Mouse (Mus musculus): ENCODE measurements around the gene Unc13a. TPM values are rescaled to one million over a fixed set of nuclear protein-coding genes. Genes with fewer than 3 reads are reported as not detected.

Unc13a gene
- polyA plus RNA-seq, 1 experiment from 2014 or later, result 12.8 TPM

DNA sequence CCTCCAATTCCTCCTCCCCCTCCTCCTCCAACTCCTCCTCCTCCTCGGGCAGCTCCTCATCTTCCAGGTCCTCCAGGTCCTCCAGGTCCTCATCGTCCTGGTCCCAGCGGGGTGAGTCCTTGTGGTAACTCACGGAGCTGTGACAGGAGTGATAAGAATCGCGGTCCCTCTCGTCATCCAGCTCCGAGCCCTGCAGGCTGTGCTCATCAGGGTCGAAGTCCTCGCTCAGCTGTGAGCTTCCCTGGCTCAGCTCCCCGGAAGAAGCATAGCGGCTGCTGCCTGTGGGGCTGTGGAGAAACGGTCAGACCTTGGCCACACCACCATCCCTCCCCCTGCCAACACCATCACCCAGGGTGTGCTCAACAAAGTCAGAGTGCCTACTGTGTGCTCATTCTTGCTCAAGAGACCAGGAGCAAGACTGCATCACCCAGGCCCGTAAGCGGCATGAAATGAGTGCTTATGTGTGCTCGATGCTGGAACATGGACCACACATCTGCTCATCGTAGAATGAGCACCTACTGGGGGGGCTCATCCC, 13.0 kb downstream of the Unc13a start:
- ATAC-seq (ENCODE audit: low FRiP score, low read depth), result no peak

DNA sequence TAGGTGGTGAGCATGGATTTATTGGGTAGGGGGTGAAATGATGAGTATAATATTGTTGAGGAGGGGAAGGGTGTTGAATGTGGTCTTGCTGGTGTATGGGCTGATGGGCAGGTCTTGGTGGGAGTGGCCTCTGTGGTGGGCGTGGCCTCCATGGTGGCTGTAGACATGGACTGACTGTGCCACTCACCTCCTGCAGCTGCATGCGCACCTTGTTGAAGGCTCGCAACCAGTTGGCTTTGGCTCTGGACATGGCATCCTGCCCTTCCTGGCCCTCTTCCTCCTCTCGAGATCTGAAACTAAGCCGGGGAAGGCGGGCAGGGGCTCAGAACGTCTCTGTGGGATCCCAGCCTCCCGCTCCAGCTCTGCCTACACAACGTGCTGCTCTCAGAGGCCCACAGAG, 13.7 kb downstream of the Unc13a start:
- no peak for ATAC-seq (ENCODE audit: low FRiP score, low read depth)
- no peak overlapping the region for H3K9ac ChIP-seq (replicated peaks)
- no peak overlapping the region for H3K4me2 ChIP-seq (replicated peaks)
- no peak overlapping the region for H3K4me3 ChIP-seq
- H3K27ac ChIP-seq (replicated peaks), result no peak overlapping the region
- H3K36me3 ChIP-seq, result no peaks in the 10 kb centered on the region
- no peaks in the 10 kb centered on the region for H3K9me3 ChIP-seq
- H3K27me3 ChIP-seq, result peaks cover 97% of the 10 kb centered on the region
- H3K4me1 ChIP-seq, result peaks cover 11% of the 10 kb centered on the region
- WGBS, result 24% methylated on average over 8 of the region's 9 CpGs

More for the DNA sequence above, 13.0 kb downstream of the Unc13a start:
- no peak overlapping the region for H3K4me2 ChIP-seq (replicated peaks)
- no peaks in the 10 kb centered on the region for H3K36me3 ChIP-seq
- H3K4me1 ChIP-seq, result peaks cover 11% of the 10 kb centered on the region
- peaks cover 97% of the 10 kb centered on the region for H3K27me3 ChIP-seq
- H3K9me3 ChIP-seq, result no peaks in the 10 kb centered on the region
- no peak overlapping the region for H3K27ac ChIP-seq (replicated peaks)
- 37% methylated on average over 17 of the region's 17 CpGs for WGBS
- no peak overlapping the region for H3K9ac ChIP-seq (replicated peaks)
- no peak overlapping the region for H3K4me3 ChIP-seq

GRCm38 (mm10) chr8:71654600-71654999, 17.0 kb downstream of the Unc13a start:
- peaks cover 74% of the 10 kb centered on the region for H3K27me3 ChIP-seq
- H3K4me3 ChIP-seq, result peak overlapping the region; percentile 15
- no peak overlapping the region for H3K27ac ChIP-seq (replicated peaks)
- WGBS, result 1% methylated on average over 24 of the region's 24 CpGs
- peaks cover 7% of the 10 kb centered on the region; the same call in 1 of the 2 replicates for H3K4me1 ChIP-seq
- H3K9me3 ChIP-seq, result no peaks in the 10 kb centered on the region
- H3K9ac ChIP-seq (replicated peaks), result no peak overlapping the region
- ATAC-seq (ENCODE audit: low FRiP score, low read depth), result peak; percentile 42
- H3K36me3 ChIP-seq, result peaks cover 20% of the 10 kb centered on the region
- peak overlapping the region; percentile 44 for H3K4me2 ChIP-seq (replicated peaks)

GRCm38 (mm10) chr8:71645510-71645909, 26.0 kb downstream of the Unc13a start:
- Histone ChIP-seq H3K4me2 (replicated peaks) (no peak overlapping the region), H3K4me3 (no peak overlapping the region), H3K9me3 (no peaks in the 10 kb centered on the region), H3K27ac (replicated peaks) (no peak overlapping the region), H3K36me3 (peaks cover 32% of the 10 kb centered on the region), H3K9ac (replicated peaks) (no peak overlapping the region), H3K4me1 (no peaks in the 10 kb centered on the region), H3K27me3 (0 out of 2 replicates have a peak, but pooled peaks cover 9% of the 10 kb centered on the region)
- ATAC-seq (ENCODE audit: low FRiP score, low read depth), result no peak
- WGBS, result 85% methylated on average over 9 of the region's 9 CpGs

GRCm38 (mm10) chr8:71639318-71639717, 32.2 kb downstream of the Unc13a start:
- Histone ChIP-seq H3K36me3 (peaks cover 18% of the 10 kb centered on the region; the same call in 1 of the 2 replicates), H3K4me1 (no peaks in the 10 kb centered on the region), H3K27me3 (peaks cover 42% of the 10 kb centered on the region), H3K4me3 (no peak overlapping the region), H3K4me2 (replicated peaks) (no peak overlapping the region), H3K9me3 (no peaks in the 10 kb centered on the region), H3K27ac (replicated peaks) (no peak overlapping the region), H3K9ac (replicated peaks) (no peak overlapping the region)
- no peak for ATAC-seq (ENCODE audit: low FRiP score, low read depth)
- WGBS, result 90% methylated on average over 4 of the region's 4 CpGs

DNA sequence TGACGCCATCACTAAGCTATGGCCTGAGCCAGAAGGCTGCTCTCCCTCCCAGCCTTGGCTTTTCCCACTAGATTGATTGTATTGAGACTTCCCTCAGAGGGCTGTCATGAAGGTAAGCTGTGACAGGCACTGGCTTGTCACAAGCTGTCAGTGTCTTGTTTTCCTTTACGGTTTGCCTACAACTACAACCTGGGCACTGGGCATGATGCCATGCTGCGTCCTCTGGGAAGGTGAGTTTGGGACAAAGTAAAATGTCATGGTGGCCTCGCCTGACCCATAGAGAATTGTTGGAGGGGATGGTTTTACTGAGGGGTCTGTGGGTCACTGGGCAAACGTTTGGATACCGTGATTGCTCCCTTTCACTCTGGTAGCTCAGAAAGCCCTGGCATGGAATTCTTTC, 33.2 kb downstream of the Unc13a start:
- WGBS, result 81% methylated on average over 6 of the region's 6 CpGs
- ATAC-seq (ENCODE audit: low FRiP score, low read depth), result no peak

GRCm38 (mm10) chr8:71637149-71638095, 34.1 kb downstream of the Unc13a start:
- Histone ChIP-seq H3K27ac (replicated peaks) (no peak overlapping the region), H3K4me2 (replicated peaks) (no peak overlapping the region), H3K9me3 (peaks cover 12% of the 10 kb centered on the region), H3K4me3 (no peak overlapping the region), H3K36me3 (peaks cover 21% of the 10 kb centered on the region; the same call in 1 of the 2 replicates), H3K4me1 (no peaks in the 10 kb centered on the region), H3K27me3 (peaks cover 53% of the 10 kb centered on the region), H3K9ac (replicated peaks) (0 out of 2 replicates have a peak overlapping the region, but pooled peaks have one; percentile 1)
- 68% methylated on average over 8 of the region's 8 CpGs for WGBS
- ATAC-seq (ENCODE audit: low FRiP score, low read depth), result no peak

More for the DNA sequence above, 33.2 kb downstream of the Unc13a start:
- Histone ChIP-seq H3K27me3 (peaks cover 49% of the 10 kb centered on the region), H3K4me3 (no peak overlapping the region), H3K9ac (replicated peaks) (no peak overlapping the region), H3K4me1 (no peaks in the 10 kb centered on the region), H3K36me3 (peaks cover 17% of the 10 kb centered on the region; the same call in 1 of the 2 replicates), H3K27ac (replicated peaks) (no peak overlapping the region), H3K4me2 (replicated peaks) (no peak overlapping the region), H3K9me3 (0 out of 2 replicates have a peak, but pooled peaks cover 3% of the 10 kb centered on the region)

DNA sequence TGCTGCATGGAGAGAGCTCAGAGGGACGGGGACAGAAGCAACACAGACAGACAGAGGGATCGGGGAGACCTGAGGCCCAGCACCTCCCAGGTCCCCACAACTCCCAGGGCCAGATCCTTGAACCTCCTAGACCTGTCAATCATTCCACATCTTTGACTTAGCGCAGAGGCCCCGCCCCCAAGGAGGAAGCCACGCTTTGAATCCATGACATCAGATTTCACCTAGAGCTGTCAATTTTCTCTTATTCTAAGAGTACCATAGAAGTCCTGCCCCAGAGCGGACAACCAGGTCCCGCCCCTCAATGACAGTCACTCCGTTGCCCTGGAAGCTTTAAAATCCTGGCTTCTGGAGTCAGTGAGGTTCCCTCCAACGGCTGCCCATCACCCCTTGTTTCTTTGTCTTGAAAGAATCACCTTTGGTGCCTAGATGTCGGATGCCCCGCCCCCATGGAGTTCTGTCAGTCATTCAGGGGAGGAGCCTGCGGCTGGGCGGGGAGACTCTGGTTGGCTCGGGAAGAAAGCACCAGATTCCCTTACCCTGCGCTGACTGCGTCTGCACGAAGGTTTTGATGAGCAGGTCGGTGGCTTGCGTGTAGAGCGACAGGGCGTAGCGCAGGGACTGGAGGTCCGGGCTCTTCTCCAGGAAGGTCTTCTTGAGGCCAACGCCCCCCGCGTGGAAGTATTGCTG, 37.4 kb downstream of the Unc13a start:
- H3K27me3 ChIP-seq, result peaks cover 76% of the 10 kb centered on the region
- 3% methylated on average over 26 of the region's 26 CpGs for WGBS
- H3K36me3 ChIP-seq, result peaks cover 12% of the 10 kb centered on the region; the same call in 1 of the 2 replicates
- 0 out of 2 replicates have a peak overlapping the region, but pooled peaks have one; percentile 17 for H3K4me3 ChIP-seq
- H3K9me3 ChIP-seq, result peaks cover 14% of the 10 kb centered on the region
- peak overlapping the region; percentile 15; the same call in 1 of the 2 replicates for H3K27ac ChIP-seq (replicated peaks)
- peak; percentile 55 for ATAC-seq (ENCODE audit: low FRiP score, low read depth)
- peak overlapping the region; percentile 38 for H3K4me2 ChIP-seq (replicated peaks)
- H3K9ac ChIP-seq (replicated peaks), result no peak overlapping the region
- peaks cover 11% of the 10 kb centered on the region for H3K4me1 ChIP-seq

- peaks cover 18% of the 10 kb centered on the region for H3K4me1 ChIP-seq
- H3K9me3 ChIP-seq, result peaks cover 14% of the 10 kb centered on the region
- H3K27ac ChIP-seq (replicated peaks), result no peak overlapping the region
- H3K9ac ChIP-seq (replicated peaks), result no peak overlapping the region
- WGBS, result 8% methylated on average over 19 of the region's 22 CpGs
- ATAC-seq (ENCODE audit: low FRiP score, low read depth), result no peak
- 0 out of 2 replicates have a peak, but pooled peaks cover 6% of the 10 kb centered on the region for H3K36me3 ChIP-seq
- H3K4me3 ChIP-seq, result no peak overlapping the region
- no peak overlapping the region for H3K4me2 ChIP-seq (replicated peaks)
- H3K27me3 ChIP-seq, result peaks cover 70% of the 10 kb centered on the region
Measured at GRCm38 (mm10) chr8:71633164-71633563, 38.4 kb downstream of the Unc13a start.

DNA sequence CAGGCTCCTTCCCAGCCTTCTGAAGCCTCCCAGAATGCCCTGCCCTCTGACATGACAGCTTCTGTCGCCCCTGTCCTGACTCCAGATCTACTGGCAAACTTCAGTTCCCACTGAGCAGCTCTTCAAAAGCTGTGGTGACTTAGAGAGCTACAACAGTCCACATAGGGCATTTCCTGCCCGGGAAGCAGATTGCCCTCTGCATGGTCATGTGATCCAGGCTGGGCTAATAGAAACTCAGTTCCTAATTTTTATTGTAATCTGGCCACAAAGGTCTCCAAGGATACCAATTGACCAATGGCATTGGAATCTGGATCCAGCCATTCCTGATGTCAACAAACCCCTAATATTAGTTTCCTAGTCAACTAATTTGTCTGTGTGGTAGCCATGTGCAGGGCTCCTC, 39.7 kb downstream of the Unc13a start:
- Histone ChIP-seq H3K36me3 (0 out of 2 replicates have a peak, but pooled peaks cover 6% of the 10 kb centered on the region), H3K4me1 (peaks cover 18% of the 10 kb centered on the region), H3K9ac (replicated peaks) (no peak overlapping the region), H3K27ac (replicated peaks) (no peak overlapping the region), H3K4me2 (replicated peaks) (no peak overlapping the region), H3K9me3 (peaks cover 14% of the 10 kb centered on the region), H3K27me3 (peaks cover 72% of the 10 kb centered on the region), H3K4me3 (no peak overlapping the region)
- ATAC-seq (ENCODE audit: low FRiP score, low read depth), result no peak
- WGBS, result 57% methylated on average over 2 of the region's 2 CpGs

GRCm38 (mm10) chr8:71630761-71631160, 40.8 kb downstream of the Unc13a start:
- Histone ChIP-seq H3K9ac (replicated peaks) (no peak overlapping the region), H3K4me2 (replicated peaks) (no peak overlapping the region), H3K4me1 (peaks cover 18% of the 10 kb centered on the region), H3K9me3 (peaks cover 14% of the 10 kb centered on the region), H3K36me3 (0 out of 2 replicates have a peak, but pooled peaks cover 6% of the 10 kb centered on the region), H3K4me3 (no peak overlapping the region), H3K27me3 (peaks cover 66% of the 10 kb centered on the region), H3K27ac (replicated peaks) (no peak overlapping the region)
- no peak for ATAC-seq (ENCODE audit: low FRiP score, low read depth)
- WGBS, result 86% methylated on average over 6 of the region's 6 CpGs
